Mouse (Mus musculus) MEL (cell line): ENCODE results near the gene Gm20388.

ENCODE experiments used
- CHD1 ChIP-seq: IDR thresholded peaks from 2 replicates; pipeline ENCODE4 v1.6.1; 2012; ENCODE audit warnings: low read depth, mild to moderate bottlenecking, inconsistent platforms, low read length, improper control_type of control experiment
- E2F4 ChIP-seq: IDR thresholded peaks from 2 replicates; pipeline ENCODE4 v1.6.1; 2011; ENCODE audit warnings: low read depth, low read length, improper control_type of control experiment, borderline replicate concordance
- ETS1 ChIP-seq: IDR thresholded peaks from 2 replicates; pipeline ENCODE4 v1.6.1; 2012; ENCODE audit warnings: low read depth, mild to moderate bottlenecking, inconsistent platforms, low read length, improper control_type of control experiment, moderate library complexity
- JUND ChIP-seq: IDR thresholded peaks from 2 replicates; pipeline ENCODE4 v1.6.1; 2011; ENCODE audit warnings: low read depth, mild to moderate bottlenecking, improper control_type of control experiment, low read length
- MYC ChIP-seq: IDR thresholded peaks from 2 replicates; pipeline ENCODE4 v1.6.1; 2011; ENCODE audit warnings: low read depth, mild to moderate bottlenecking, low read length, improper control_type of control experiment, moderate library complexity
- ZMIZ1 ChIP-seq: IDR thresholded peaks from 2 replicates; pipeline ENCODE4 v1.6.1; 2012; ENCODE audit warnings: low read depth, mild to moderate bottlenecking, inconsistent platforms, low read length, improper control_type of control experiment, moderate library complexity

DNA sequence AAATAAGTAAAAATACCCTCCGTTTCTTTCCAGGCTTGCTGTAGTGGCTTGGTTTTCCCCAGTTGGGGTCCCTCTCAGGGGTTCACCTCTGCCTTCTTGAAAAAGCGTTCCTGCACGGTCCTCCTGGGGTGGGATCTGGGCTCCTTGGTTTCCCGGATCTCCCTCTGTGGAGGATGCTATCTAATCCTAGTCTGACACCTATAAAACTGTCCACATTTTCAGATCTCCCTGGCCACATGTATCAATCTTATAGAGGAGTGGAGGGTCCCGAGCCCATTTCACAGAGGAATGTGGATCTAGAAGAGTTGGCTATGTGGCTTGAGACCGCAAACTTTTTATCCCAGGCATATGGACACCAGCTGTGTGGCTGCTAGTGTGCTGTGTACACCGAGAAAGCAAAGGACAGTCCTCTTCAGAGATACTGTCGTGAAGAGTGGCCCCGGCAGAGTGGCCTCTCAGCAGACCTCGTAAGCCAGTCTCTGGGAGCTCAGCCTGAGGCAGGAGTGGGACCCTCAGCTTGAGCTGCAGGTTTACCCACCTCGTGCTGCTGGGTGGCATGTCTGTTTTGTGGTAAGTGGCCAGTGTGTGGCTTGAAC is 2768.8 kb downstream of the Gm20388 start:
- TF ChIP-seq ZMIZ1, result 0 out of 2 replicates have a peak, but pooled peaks have one; percentile 20
- no peak for TF ChIP-seq ETS1
- TF ChIP-seq MYC, result no peak
- no peak for TF ChIP-seq E2F4
- no peak for TF ChIP-seq CHD1
- TF ChIP-seq JUND, result no peak
